Mouse (Mus musculus) olfactory bulb, adult 2 months (tissue): ENCODE data around the gene Six3. TPM values are rescaled to one million over a fixed set of nuclear protein-coding genes. Genes with fewer than 3 reads are reported as not detected.

ENCODE experiments used
- H3K27ac ChIP-seq: fragments of 200-500 bp; 2 replicates; pipeline ENCODE4 v1.5.1; 2012; ENCODE audit warnings: low read depth, low read length; ENCODE audit not compliant: insufficient read depth
- H3K4me1 ChIP-seq: fragments of 200-500 bp; 2 replicates; pipeline ENCODE4 v1.6.1; 2012; ENCODE audit warnings: low read length; ENCODE audit not compliant: control insufficient read depth, insufficient read depth
- H3K4me3 ChIP-seq: fragments of 200-500 bp; 2 replicates; pipeline ENCODE4 v1.5.1; 2012; ENCODE audit warnings: mild to moderate bottlenecking, low read depth, low read length, moderate library complexity; ENCODE audit not compliant: insufficient read depth
- CTCF ChIP-seq: fragments of 200-500 bp; IDR thresholded peaks from 2 replicates; pipeline ENCODE4 v1.5.1; 2012; ENCODE audit warnings: low read depth, mild to moderate bottlenecking, low read length, moderate library complexity; ENCODE audit not compliant: insufficient read depth
- POLR2A ChIP-seq: fragments of 200-500 bp; IDR thresholded peaks from 2 replicates; pipeline ENCODE4 v1.6.1; 2012; ENCODE audit warnings: mild to moderate bottlenecking, low read depth, low read length, moderate library complexity; ENCODE audit not compliant: insufficient read depth
- WGBS: fragments of 180-500 bp; shearing (Covaris S2); methylation state at CpG from one replicate; pipeline ENCODE4 v1.1.7; 2018; 5-methylcytosine and 5-hydroxymethylcytosine counted together
- polyA plus RNA-seq: library from polyadenylated mRNA; stranded (reverse); fragments of >200 nt; gene quantifications from 2 replicates; pipeline ENCODE4 v1.2.4, GENCODE M21; 2012; ENCODE audit warnings: low replicate concordance; ENCODE audit not compliant: missing spikeins, insufficient read depth, insufficient read length

Six3 gene
- polyA plus RNA-seq, 1 experiment, result not detected

DNA sequence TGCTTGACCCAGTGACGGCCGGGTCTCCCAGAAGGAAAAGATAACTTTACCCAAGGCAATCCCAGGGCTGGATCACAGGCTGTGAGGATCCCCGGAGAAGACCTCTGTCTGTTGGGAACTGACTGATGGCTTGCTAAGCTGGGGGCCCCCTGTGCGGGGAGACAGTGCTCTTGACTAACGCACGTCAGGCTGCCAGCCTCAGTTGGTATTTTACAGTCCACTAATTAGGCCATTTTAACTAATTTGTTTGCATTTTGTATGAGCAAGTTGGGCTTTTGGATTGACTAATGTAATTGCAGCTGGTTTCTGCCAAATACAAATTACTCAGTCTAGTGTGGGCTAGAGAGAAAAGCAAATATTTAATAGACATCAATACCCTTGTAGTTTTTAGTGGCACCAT, 21.4 kb upstream of the Six3 start:
- TF ChIP-seq CTCF (no peak), POLR2A (no peak)
- Histone ChIP-seq H3K4me3 (no peak overlapping the region), H3K27ac (no peak overlapping the region), H3K4me1 (peaks cover 2% of the 10 kb centered on the region; the same call in 1 of the 2 replicates)
- 55% methylated on average over 6 of the region's 6 CpGs for WGBS

DNA sequence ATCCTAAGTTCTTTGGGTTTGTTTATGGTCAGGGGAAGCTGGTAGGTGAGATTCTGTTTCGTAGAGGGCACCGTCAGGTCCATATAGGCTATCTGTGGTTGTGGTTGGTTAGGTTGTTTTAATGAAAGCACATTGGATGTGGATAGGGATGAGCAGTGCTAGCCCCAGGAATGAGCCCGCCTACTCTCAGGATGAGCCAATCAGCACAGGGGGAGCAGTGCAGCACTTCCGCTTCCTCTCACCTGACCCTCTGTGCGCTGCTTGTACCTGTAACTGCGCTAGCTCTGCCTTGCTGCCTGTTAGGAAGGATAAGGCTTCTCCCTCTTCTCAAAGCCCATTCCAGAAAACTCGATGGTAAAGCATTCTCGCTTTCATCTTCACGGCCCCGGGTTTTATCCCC, 17.6 kb upstream of the Six3 start:
- no peak overlapping the region for H3K27ac ChIP-seq
- no peak overlapping the region for H3K4me3 ChIP-seq
- WGBS, result 81% methylated on average over 10 of the region's 10 CpGs
- TF ChIP-seq POLR2A (no peak), CTCF (no peak)
- peaks cover 2% of the 10 kb centered on the region; the same call in 1 of the 2 replicates for H3K4me1 ChIP-seq

DNA sequence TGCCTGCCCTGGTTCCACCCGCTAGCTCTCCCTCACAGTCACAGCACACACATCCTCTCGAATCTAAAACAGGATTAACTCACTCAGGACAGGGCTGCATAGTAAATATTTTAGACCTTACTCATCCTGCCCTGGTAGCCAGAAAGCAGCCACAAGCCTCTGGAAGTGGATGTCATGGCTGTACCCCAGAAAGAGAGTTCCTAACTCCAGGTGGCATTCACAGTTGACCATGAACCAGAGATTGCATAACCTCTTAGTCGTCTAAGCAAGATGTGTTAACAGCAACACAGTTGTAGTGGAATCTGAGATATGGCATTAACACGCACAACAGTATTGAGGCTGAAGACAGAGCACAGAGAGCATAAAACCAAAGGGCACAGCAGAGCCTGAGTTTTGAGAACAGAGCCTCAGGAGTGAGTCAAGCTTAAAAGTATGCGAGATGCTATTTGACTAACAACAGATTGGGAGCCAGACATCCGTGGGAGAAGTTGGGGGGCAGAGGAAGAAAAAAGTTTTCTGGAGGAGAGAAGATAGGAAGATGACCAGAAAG, 17.0 kb upstream of the Six3 start:
- 67% methylated on average over 6 of the region's 6 CpGs for WGBS
- TF ChIP-seq POLR2A (no peak), CTCF (no peak)
- Histone ChIP-seq H3K4me3 (no peak overlapping the region), H3K4me1 (peaks cover 2% of the 10 kb centered on the region; the same call in 1 of the 2 replicates), H3K27ac (no peak overlapping the region)

DNA sequence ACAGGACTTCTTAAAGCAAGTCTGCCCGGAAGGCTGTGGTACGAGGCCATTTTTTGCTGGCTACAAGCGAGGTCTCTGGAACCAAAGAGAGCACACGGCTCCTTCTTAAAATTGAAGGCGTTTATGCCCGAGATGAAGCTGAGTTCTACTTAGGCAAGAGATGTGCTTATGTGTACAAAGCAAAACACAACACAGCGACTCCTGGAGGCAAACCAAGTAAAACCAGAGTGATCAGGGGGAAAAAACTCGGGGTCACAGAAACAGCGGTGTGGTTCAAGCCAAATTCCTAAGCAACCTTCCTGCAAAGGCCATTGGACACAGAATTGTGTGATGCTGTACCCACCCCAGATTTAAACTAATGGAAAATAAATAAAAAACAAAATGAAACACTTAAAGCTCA, 13.9 kb upstream of the Six3 start:
- Histone ChIP-seq H3K27ac (no peak overlapping the region), H3K4me1 (peaks cover 2% of the 10 kb centered on the region; the same call in 1 of the 2 replicates)
- WGBS, result 44% methylated on average over 9 of the region's 9 CpGs

DNA sequence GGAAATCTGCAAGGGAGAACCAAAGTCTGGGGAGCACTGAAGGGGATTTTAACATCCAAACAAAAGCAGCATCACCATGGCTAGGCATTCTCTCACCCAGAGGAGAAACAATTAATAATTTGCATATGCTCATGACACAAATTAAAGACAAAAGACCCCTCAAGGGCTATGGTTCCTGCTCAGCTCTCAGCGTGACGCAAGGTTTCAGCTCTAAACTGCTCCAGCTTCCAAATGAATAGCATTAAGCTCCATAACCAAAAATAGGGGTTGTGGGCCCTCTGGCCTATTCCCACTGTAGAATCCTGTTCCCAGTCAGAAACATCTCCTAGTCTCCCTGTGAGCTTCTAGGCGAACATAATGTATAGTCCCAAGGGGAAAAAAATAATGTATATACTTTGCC, 6.9 kb upstream of the Six3 start:
- TF ChIP-seq POLR2A, result no peak
- no peak for TF ChIP-seq CTCF
- 41% methylated on average over 3 of the region's 3 CpGs for WGBS
- no peaks in the 10 kb centered on the region; the same call in 1 of the 2 replicates for H3K4me1 ChIP-seq
- H3K4me3 ChIP-seq, result no peak overlapping the region
- H3K27ac ChIP-seq, result no peak overlapping the region

More for the DNA sequence above, 13.9 kb upstream of the Six3 start:
- no peak overlapping the region for H3K4me3 ChIP-seq
- TF ChIP-seq CTCF, result no peak
- no peak for TF ChIP-seq POLR2A

DNA sequence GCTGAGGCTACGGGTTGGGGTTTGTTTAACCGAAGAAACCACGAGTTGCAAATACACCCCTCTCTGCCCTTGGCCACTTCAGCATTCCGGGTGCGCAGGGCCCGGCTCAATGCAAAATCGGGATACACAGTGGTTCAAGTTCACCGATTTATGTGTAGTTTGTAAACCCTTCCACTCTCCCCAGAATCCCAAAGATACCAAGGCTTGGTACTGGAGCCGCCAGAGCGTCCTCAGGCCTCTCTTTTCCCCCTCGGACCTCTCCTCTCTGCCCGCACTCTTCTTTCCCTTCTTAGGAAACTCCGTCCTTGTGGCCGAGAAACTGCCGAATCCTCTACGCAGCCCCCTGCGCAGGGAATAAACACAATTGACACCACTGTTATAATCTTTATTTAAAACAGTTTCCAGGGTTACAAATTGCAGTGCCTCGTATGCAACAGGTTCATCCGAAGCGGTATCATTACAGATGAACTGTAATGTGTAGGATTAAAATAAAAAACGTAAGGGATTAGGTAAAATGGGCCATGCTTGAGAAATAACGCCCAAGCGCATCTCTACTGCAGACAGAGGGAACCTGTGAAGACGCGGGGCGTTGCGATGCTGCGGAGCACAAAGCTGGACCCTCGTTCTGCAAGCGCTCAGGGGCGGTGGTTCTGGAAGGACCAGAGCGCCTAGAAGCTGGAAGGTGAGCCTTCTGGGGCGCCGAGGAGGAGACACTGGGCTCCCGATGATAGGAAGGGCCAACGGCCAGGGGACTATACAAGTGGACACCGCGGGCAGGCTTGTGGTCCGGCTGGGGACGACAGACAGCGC, 5.6 kb upstream of the Six3 start:
- Histone ChIP-seq H3K4me1 (no peaks in the 10 kb centered on the region; the same call in 1 of the 2 replicates), H3K27ac (no peak overlapping the region), H3K4me3 (no peak overlapping the region)
- TF ChIP-seq POLR2A (no peak), CTCF (no peak)
- 17% methylated on average over 41 of the region's 41 CpGs for WGBS

DNA sequence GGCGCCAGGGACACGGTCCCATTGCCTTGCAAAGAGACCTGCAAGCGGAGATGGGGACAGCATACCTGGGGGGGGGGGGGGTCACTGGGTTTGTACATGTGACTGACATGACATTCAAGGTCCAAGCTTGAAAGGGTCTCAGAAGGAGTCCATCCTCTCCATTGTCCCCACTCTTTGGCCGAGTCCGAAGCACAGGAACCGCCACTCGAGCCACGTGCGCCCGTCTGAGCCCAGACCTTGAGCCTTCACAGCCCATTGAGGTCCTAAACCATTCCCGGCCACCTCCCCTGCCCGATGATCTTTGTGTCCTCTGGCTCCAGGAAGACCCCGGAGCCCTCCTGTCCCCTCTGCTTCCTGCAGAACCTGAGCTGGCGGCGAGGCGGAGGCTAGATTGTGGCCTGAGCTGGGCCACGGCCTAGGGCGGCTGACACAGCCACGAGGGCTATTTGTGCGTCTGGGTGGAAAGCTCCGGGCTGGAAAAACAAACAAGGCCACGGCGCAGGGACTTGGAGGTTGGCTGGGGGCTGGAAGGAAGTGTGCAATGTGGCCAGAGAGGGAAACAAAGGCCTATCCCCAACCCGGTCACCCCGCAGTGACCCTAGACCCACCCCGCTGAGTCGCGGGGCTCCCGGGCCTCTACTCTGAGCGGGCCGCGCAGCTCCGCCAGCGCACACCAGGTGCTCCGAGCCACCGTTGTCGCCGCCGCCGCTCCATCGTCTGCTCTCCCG, 4.9 kb upstream of the Six3 start:
- 14% methylated on average over 42 of the region's 42 CpGs for WGBS
- H3K4me3 ChIP-seq, result no peak overlapping the region
- H3K27ac ChIP-seq, result no peak overlapping the region
- H3K4me1 ChIP-seq, result no peaks in the 10 kb centered on the region; the same call in 1 of the 2 replicates
- no peak for TF ChIP-seq CTCF
- no peak for TF ChIP-seq POLR2A

DNA sequence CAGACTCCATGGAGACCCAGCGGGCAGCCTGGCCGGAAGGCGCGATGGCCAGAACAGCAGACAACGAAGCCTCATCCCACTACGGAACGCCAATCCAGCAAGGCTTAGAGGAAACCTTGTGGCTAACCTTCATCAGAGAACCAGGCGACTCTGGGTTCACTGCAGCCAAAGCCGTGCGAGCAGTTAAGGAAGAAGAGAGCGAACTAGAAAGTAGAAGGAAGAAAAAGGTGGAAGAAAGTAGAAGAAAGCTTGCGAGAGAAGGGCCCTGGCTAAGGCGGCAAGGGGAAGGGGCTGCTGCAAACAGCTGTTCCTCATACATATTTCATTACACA, 4.3 kb upstream of the Six3 start:
- H3K27ac ChIP-seq, result no peak overlapping the region
- WGBS, result 22% methylated on average over 13 of the region's 13 CpGs
- no peak overlapping the region for H3K4me3 ChIP-seq
- TF ChIP-seq CTCF, result no peak
- TF ChIP-seq POLR2A, result no peak
- no peaks in the 10 kb centered on the region; the same call in 1 of the 2 replicates for H3K4me1 ChIP-seq

DNA sequence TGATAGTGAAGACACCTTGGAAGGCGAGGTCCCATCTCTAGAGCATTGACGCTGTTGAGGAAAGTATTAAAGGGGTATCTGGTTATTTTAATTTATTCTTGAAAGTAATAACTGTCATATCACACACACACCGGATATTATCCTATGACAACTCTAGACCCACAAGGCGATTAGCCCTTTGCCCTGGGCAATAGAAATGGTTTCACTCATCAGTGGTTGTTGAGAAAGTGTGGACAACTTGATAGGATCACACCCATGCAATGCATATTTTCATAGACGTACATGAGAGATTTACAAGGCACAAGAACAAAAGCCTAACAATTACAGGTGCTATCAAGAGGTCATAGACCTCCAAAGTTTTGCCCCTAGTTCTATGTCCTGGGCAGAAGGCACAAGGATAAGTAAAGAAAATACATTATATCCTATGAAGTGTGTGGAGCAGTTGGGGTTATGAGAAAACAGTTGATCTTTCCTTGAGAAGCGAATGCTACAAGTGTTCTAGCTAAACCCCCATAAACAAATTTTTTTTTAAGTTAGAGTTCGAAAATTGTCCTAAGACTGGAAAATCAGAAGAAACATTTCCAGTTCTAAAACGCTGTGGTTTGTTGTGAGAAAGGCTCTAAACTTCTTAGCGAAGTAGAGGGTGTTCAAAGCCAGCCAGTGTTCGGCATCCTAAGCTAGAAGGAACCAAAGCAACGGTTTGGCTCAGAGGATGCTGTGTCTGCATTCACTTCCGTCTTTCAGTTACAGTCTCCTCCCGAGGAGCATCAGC, 3.6 kb upstream of the Six3 start:
- TF ChIP-seq CTCF (no peak), POLR2A (no peak)
- Histone ChIP-seq H3K27ac (no peak overlapping the region), H3K4me3 (no peak overlapping the region), H3K4me1 (no peaks in the 10 kb centered on the region; the same call in 1 of the 2 replicates)
- 43% methylated on average over 13 of the region's 13 CpGs for WGBS
